Mouse (Mus musculus) heart, embryonic 16.5 days (tissue): ENCODE results near the gene Dennd1a. TPM values are rescaled to one million over a fixed set of nuclear protein-coding genes. Genes with fewer than 3 reads are reported as not detected.

Experiments
- ATAC-seq: fragments of 200-750 bp; cut with Nextera tagmentation; replicated peaks from 2 replicates; pipeline ENCODE4 v1.8.0; 2017; ENCODE audit warnings: moderate number of reproducible peaks; ENCODE audit not compliant: insufficient read depth, low FRiP score; ENCODE audit errors: extremely low read depth
- H3K27ac ChIP-seq: fragments of 300-500 bp; sonication (generic); 2 replicates; pipeline ENCODE4 v1.5.1; 2014; ENCODE audit warnings: mild to moderate bottlenecking, low read length, control low read depth, moderate library complexity
- H3K27me3 ChIP-seq: fragments of 300-500 bp; sonication (generic); 2 replicates; pipeline ENCODE4 v1.6.1; 2014; ENCODE audit warnings: low read length, mixed read lengths; ENCODE audit not compliant: control insufficient read depth, insufficient read depth
- H3K36me3 ChIP-seq: fragments of 300-500 bp; sonication (generic); 2 replicates; pipeline ENCODE4 v1.6.1; 2014; ENCODE audit not compliant: control insufficient read depth, insufficient read depth
- H3K4me1 ChIP-seq: fragments of 300-500 bp; sonication (generic); 2 replicates; pipeline ENCODE4 v1.6.1; 2014; ENCODE audit warnings: low read length, mixed read lengths; ENCODE audit not compliant: control insufficient read depth, insufficient read depth
- H3K4me2 ChIP-seq: fragments of 300-500 bp; sonication (generic); 2 replicates; pipeline ENCODE4 v1.6.1; 2014; ENCODE audit warnings: low read depth, mild to moderate bottlenecking, control low read depth, low read length
- H3K4me3 ChIP-seq: fragments of 300-500 bp; sonication (generic); 2 replicates; pipeline ENCODE4 v1.5.1; 2014; ENCODE audit warnings: mild to moderate bottlenecking, control low read depth, low read length
- H3K9ac ChIP-seq: fragments of 300-500 bp; sonication (generic); 2 replicates; pipeline ENCODE4 v1.6.1; 2014; ENCODE audit warnings: low read length, control low read depth
- H3K9me3 ChIP-seq: fragments of 300-500 bp; sonication (generic); replicated peaks from 2 replicates; pipeline ENCODE4 v1.6.1; 2016; ENCODE audit warnings: low read length; ENCODE audit not compliant: control insufficient read depth
- WGBS: fragments of 180-500 bp; shearing (Covaris S2); extraction: QIAGEN DNeasy Blood & Tissue Kit; methylation state at CpG from one replicate; pipeline ENCODE4 v1.1.7; 2014; 5-methylcytosine and 5-hydroxymethylcytosine counted together
- microRNA-seq: library from miRNA; unstranded; fragments of <30 nt; microRNA quantifications from one replicate; pipeline ENCODE4, GENCODE M21; 2017
- polyA plus RNA-seq: library from polyadenylated mRNA; unstranded; fragments of >200 nt; fragmentation: Nextera tagmentation; extraction: Ambion mirVana; gene quantifications from 2 replicates; pipeline ENCODE4 v1.2.1, GENCODE M21; 2015

The Dennd1a gene
- polyA plus RNA-seq, 1 experiment from 2014 or later: 12.7 TPM

DNA sequence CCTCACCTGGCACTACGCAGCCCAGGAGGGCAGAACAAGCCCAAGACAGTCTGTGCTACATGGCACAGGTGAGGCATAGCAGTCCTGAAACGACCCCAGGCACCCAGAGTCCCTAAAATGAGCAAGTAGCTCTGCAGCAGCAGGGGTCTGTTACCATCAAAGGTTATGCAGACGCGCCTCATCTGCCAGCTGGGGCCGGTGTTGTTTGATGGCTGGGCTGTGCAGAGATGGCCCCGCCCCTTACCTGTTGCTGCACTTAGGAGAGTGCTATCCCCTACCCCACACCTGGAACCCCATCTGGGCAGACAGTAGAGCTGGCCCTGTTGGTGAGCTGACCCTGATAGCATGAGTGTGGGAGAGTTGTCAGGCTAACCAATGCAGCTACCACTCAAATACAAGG lies 526.6 kb downstream of the Dennd1a start:
- no peak overlapping the region for H3K27ac ChIP-seq
- no peaks in the 10 kb centered on the region for H3K36me3 ChIP-seq
- H3K27me3 ChIP-seq: no peaks in the 10 kb centered on the region
- H3K4me2 ChIP-seq: no peak overlapping the region
- H3K4me1 ChIP-seq: peaks cover 22% of the 10 kb centered on the region
- no peak overlapping the region for H3K9ac ChIP-seq
- 66% methylated on average over 6 of the region's 6 CpGs for WGBS
- H3K4me3 ChIP-seq: no peak overlapping the region
- no peak for ATAC-seq
- H3K9me3 ChIP-seq: no peaks in the 10 kb centered on the region

GRCm38 (mm10) chr2:37758343-37759015 lies 528.7 kb downstream of the Dennd1a start:
- Histone ChIP-seq H3K9ac (peak overlapping the region; percentile 61), H3K36me3 (no peaks in the 10 kb centered on the region), H3K27me3 (no peaks in the 10 kb centered on the region), H3K4me1 (peaks cover 12% of the 10 kb centered on the region), H3K27ac (peak overlapping the region; percentile 58), H3K4me3 (no peak overlapping the region), H3K9me3 (no peaks in the 10 kb centered on the region), H3K4me2 (peak overlapping the region; percentile 50)
- 15% methylated on average over 21 of the region's 21 CpGs for WGBS
- ATAC-seq: peak; percentile 57; the same call in 1 of the 2 replicates

GRCm38 (mm10) chr2:37757784-37758183 lies 529.4 kb downstream of the Dennd1a start:
- H3K27me3 ChIP-seq: no peaks in the 10 kb centered on the region
- H3K4me1 ChIP-seq: peaks cover 12% of the 10 kb centered on the region
- 74% methylated on average over 4 of the region's 4 CpGs for WGBS
- peak overlapping the region; percentile 61 for H3K9ac ChIP-seq
- H3K4me2 ChIP-seq: peak overlapping the region; percentile 50; the same call in 1 of the 2 replicates
- H3K9me3 ChIP-seq: no peaks in the 10 kb centered on the region
- ATAC-seq: no peak
- no peaks in the 10 kb centered on the region for H3K36me3 ChIP-seq
- no peak overlapping the region for H3K4me3 ChIP-seq
- H3K27ac ChIP-seq: peak overlapping the region; percentile 58

- WGBS: 78% methylated on average over 5 of the region's 5 CpGs
- Histone ChIP-seq H3K36me3 (no peaks in the 10 kb centered on the region), H3K9ac (no peak overlapping the region), H3K9me3 (no peaks in the 10 kb centered on the region), H3K27ac (no peak overlapping the region), H3K27me3 (no peaks in the 10 kb centered on the region), H3K4me3 (no peak overlapping the region), H3K4me2 (no peak overlapping the region), H3K4me1 (peaks cover 12% of the 10 kb centered on the region)
- no peak for ATAC-seq
Measured at GRCm38 (mm10) chr2:37757016-37757415, 530.2 kb downstream of the Dennd1a start.

DNA sequence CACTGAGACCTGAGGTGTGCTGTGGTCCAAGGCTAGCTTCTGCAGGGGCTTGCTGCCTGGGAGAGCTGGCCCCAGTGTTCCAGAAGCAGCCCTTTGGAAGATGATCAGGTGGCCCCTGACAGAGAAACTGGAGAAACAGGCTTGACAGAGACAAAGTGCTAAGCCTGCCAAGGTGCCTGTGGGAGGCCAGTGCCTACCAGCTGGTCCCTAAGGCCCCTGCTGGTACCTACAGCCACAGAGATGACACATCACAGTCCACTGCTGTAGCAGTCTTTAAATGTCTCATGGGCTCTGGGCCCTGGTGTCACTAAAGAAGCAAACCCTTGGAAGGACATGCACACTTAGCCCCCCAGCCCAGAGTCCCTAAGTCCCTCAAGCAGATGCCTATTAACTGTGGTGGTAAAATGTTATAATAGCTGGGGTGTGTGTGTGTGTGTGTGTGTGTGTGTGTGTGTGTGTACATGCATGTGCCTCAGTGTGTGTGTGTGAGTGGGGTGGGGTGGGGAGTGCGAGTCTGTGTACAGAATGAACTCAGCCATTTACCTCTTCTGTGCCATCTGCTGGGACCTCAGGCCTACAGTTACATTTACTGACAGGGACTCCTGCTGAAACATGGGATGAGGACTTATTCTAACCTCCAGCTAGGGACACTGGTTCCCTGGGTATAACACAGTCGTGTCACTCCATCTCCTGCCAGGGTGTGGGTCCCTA lies 530.8 kb downstream of the Dennd1a start:
- ATAC-seq: no peak
- Histone ChIP-seq H3K27me3 (no peaks in the 10 kb centered on the region), H3K4me1 (peaks cover 12% of the 10 kb centered on the region), H3K9me3 (no peaks in the 10 kb centered on the region), H3K36me3 (no peaks in the 10 kb centered on the region), H3K4me2 (no peak overlapping the region), H3K27ac (no peak overlapping the region), H3K9ac (no peak overlapping the region), H3K4me3 (no peak overlapping the region)
- 80% methylated on average over 2 of the region's 2 CpGs for WGBS

DNA sequence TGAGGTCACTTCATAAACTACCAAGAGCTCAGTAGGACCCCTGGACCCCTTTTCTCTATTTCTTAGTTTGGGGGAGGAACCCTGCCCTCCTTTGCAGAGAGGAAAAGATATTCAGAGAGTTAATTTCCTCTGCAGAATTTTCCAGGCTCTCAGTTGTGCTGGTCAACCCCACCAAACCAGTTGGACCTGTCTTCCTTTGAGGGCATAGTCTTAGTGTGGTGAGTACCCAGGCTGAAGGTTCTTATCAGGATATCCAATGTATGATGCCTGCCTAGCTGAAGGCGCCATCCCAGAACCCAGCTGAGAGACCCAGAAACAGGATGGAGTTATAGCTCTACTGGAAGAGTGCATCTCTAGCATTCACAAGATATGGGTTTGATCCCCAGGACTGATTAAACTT lies 536.1 kb downstream of the Dennd1a start:
- Histone ChIP-seq H3K9ac (no peak overlapping the region), H3K27ac (no peak overlapping the region), H3K27me3 (no peaks in the 10 kb centered on the region), H3K4me1 (peaks cover 11% of the 10 kb centered on the region), H3K4me2 (no peak overlapping the region), H3K36me3 (no peaks in the 10 kb centered on the region), H3K4me3 (no peak overlapping the region), H3K9me3 (no peaks in the 10 kb centered on the region)
- WGBS: 100% methylated on average over 1 of the region's 1 CpGs
- no peak for ATAC-seq

GRCm38 (mm10) chr2:37749323-37749722 lies 537.9 kb downstream of the Dennd1a start:
- Histone ChIP-seq H3K9me3 (no peaks in the 10 kb centered on the region), H3K4me2 (no peak overlapping the region), H3K27ac (no peak overlapping the region), H3K36me3 (no peaks in the 10 kb centered on the region), H3K9ac (no peak overlapping the region), H3K4me3 (no peak overlapping the region), H3K27me3 (no peaks in the 10 kb centered on the region), H3K4me1 (peaks cover 11% of the 10 kb centered on the region)
- ATAC-seq: 0 out of 2 replicates have a peak, but pooled peaks have one; percentile 38
- WGBS: 27% methylated on average over 6 of the region's 6 CpGs

Small RNA genes within 50 kb of the gene (microRNA-seq; reads per million reads assigned to microRNA genes)
- not detected for gene Gm44455

Other genes starting within 250 kb of the Dennd1a start
- gene Lhx2, start 51.9 kb upstream of the Dennd1a start, polyA plus RNA-seq: not detected in 2 replicates
- 66.2 and 67.9 TPM in 2 replicates for gene Nek6, start 224.3 kb upstream of the Dennd1a start, polyA plus RNA-seq